Mouse (Mus musculus): ENCODE results near the gene Elovl5.

DNA sequence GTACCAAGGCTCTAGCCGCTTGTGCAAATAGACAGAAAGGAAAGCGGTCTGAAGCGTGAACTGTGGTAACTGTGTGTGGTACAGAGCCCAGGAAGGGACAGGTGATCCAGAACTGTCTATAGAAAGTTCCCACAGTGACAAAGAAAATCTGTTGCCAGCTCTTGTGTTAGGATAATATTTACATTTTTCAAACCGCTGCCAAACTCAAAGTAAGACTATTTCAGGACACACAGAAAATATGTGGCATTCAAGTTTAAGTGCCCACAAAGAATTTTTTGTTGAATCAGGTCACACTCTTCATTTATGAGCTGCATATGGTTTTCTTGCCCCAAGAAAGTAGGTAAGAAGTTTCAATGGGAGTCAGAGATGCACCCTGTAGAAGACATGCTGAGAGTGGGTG, 115.8 kb downstream of the Elovl5 start:
- TF ChIP-seq USF1 (IDR thresholded peaks at IDR 0.05; ENCODE audit: low read depth) (no peak), POLR2A (IDR thresholded peaks at IDR 0.05; ENCODE audit: insufficient read length, low read depth) (no peak)

Data from myocyte (in vitro differentiated cells).